Mouse (Mus musculus) forebrain, postnatal 0 days (tissue): ENCODE data around the gene Xndc1. TPM values are rescaled to one million over a fixed set of nuclear protein-coding genes. Genes with fewer than 3 reads are reported as not detected.

ENCODE experiments used
- ATAC-seq: fragments of 200-750 bp; cut with Nextera tagmentation; 2 replicates; pipeline ENCODE4 v1.8.0; 2017; ENCODE audit warnings: mild to moderate bottlenecking, moderate library complexity
- DNase-seq: peaks from one replicate; pipeline ENCODE4 v3.0.0-alpha.2; 2015
- H3K27ac ChIP-seq: fragments of 300-500 bp; sonication (generic); 2 replicates; pipeline ENCODE4 v1.5.1; 2014; ENCODE audit warnings: low read depth, mild to moderate bottlenecking, antibody characterized with exemption, low read length, moderate library complexity, mixed read lengths
- H3K27me3 ChIP-seq: fragments of 300-500 bp; sonication (generic); 2 replicates; pipeline ENCODE4 v1.6.1; 2014; ENCODE audit warnings: mild to moderate bottlenecking, low read length, mixed read lengths; ENCODE audit not compliant: insufficient read depth
- H3K36me3 ChIP-seq: fragments of 300-500 bp; sonication (generic); 2 replicates; pipeline ENCODE4 v1.6.1; 2014; ENCODE audit warnings: mild to moderate bottlenecking, moderate library complexity; ENCODE audit not compliant: insufficient read depth
- H3K4me1 ChIP-seq: fragments of 300-500 bp; sonication (generic); 2 replicates; pipeline ENCODE4 v1.6.1; 2014; ENCODE audit warnings: antibody characterized with exemption; ENCODE audit not compliant: insufficient read depth
- H3K4me2 ChIP-seq: fragments of 300-500 bp; sonication (generic); 2 replicates; pipeline ENCODE4 v1.6.1; 2014; ENCODE audit warnings: low read depth, mild to moderate bottlenecking, moderate library complexity
- H3K4me3 ChIP-seq: fragments of 300-500 bp; sonication (generic); 2 replicates; pipeline ENCODE4 v1.5.1; 2014; ENCODE audit warnings: low read depth, low read length, mixed read lengths
- H3K9ac ChIP-seq: fragments of 300-500 bp; sonication (generic); 2 replicates; pipeline ENCODE4 v1.6.1; 2014; ENCODE audit warnings: mild to moderate bottlenecking
- H3K9me3 ChIP-seq: fragments of 300-500 bp; sonication (generic); 2 replicates; pipeline ENCODE4 v1.6.1; 2016; ENCODE audit warnings: low read length
- CTCF ChIP-seq: sonication (generic); IDR thresholded peaks from 2 replicates; pipeline ENCODE4 v1.5.1; 2016; ENCODE audit warnings: antibody characterized with exemption, control low read depth, low read depth
- WGBS: fragments of 180-500 bp; shearing (Covaris S2); extraction: QIAGEN DNeasy Blood & Tissue Kit; methylation state at CpG from one replicate; pipeline ENCODE4 v1.1.7; 2014; 5-methylcytosine and 5-hydroxymethylcytosine counted together
- polyA plus RNA-seq: library from polyadenylated mRNA; unstranded; fragments of >200 nt; fragmentation: Nextera tagmentation; extraction: Ambion mirVana; gene quantifications from 2 replicates; pipeline ENCODE4 v1.2.1, GENCODE M21; 2015
- total RNA-seq: library from RNA; depleted of rRNA; stranded (reverse); fragments of >200 nt; gene quantifications from 2 replicates; pipeline ENCODE4 v1.2.3, GENCODE M21; 2014; rRNA removed

Xndc1 gene
- total and polyA plus RNA-seq, 2 experiments from 2014 or later: 14.6 to 32.7 TPM

DNA sequence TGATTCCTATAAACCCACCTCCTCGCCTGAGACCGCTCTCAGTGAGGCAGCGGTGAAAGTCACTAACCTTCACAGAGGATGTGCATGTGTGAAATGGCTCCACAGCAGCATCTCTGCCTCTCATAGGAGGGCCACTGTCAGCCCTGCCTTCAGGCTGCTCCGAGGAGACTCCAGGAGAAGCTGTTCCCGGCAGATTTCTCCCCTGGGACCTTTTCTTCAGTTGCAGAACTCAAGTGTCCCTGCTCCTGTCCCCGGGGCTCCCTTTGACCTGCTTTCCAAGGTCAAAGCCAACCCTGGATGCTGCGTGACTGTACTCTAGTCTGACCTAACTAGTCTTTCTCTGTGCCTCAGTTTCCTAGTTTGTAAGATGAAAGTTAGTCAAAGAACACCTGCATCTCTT lies 43.9 kb downstream of the Xndc1 start, which contains the start of gene Art5:
TSS of gene Art5 (minus strand) at position 319 of the 400 bp plus-strand sequence.
- Histone ChIP-seq H3K27ac (no peak within 1 kb of the TSS), H3K4me2 (no peak within 1 kb of the TSS), H3K9me3 (no peaks in the 10 kb centered on the region), H3K27me3 (no peaks in the 10 kb centered on the region), H3K36me3 (no peaks in the 10 kb centered on the region), H3K9ac (no peak within 1 kb of the TSS), H3K4me3 (no peak within 1 kb of the TSS), H3K4me1 (no peaks in the 10 kb centered on the region)
- ATAC-seq (no peak), DNase-seq (no peak)
- TF ChIP-seq CTCF: no peak
- 79% methylated on average over 7 of the region's 7 CpGs for WGBS

GRCm38 (mm10) chr7:102109746-102110145 lies 44.4 kb downstream of the Xndc1 start:
- Histone ChIP-seq H3K9me3 (no peaks in the 10 kb centered on the region), H3K9ac (no peak overlapping the region), H3K4me1 (no peaks in the 10 kb centered on the region), H3K27me3 (no peaks in the 10 kb centered on the region), H3K36me3 (no peaks in the 10 kb centered on the region), H3K4me3 (no peak overlapping the region), H3K4me2 (no peak overlapping the region), H3K27ac (no peak overlapping the region)
- DNase-seq (no peak), ATAC-seq (no peak)
- 87% methylated on average over 4 of the region's 4 CpGs for WGBS
- no peak for TF ChIP-seq CTCF

DNA sequence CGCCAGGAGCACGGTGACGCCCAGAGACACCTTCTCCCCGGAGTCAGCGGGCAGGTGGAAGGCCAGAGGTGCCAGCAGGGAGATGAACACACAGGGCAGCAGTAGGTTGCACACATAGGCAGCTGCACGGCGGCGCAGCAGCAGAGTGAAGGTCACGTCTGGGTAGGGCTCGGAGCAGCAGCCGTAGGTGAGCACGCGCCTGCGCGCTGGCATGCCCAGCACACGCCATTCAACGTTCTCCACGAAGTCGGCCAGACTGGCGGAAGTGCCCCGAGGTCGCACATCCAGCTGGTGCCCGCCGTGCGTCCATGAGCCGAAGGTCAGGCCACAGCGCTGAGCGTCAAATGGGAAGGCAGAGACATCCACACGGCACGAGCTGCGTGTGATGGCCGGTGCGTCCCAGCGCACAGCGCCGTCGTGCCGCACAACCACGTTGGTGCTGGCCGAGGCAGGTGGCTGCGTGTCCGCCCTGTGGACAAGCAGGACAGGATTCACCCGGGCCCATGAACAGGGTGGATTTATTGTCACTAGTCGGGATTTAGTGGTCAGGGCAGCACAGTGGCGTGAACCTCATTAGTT lies 47.9 kb downstream of the Xndc1 start:
- Histone ChIP-seq H3K4me3 (no peak overlapping the region), H3K36me3 (0 out of 2 replicates have a peak, but pooled peaks cover under 1% of the 10 kb centered on the region), H3K4me2 (no peak overlapping the region), H3K9ac (no peak overlapping the region), H3K9me3 (no peaks in the 10 kb centered on the region), H3K27me3 (no peaks in the 10 kb centered on the region), H3K4me1 (no peaks in the 10 kb centered on the region), H3K27ac (no peak overlapping the region)
- no peak for TF ChIP-seq CTCF
- ATAC-seq (no peak), DNase-seq (no peak)
- 89% methylated on average over 45 of the region's 45 CpGs for WGBS

DNA sequence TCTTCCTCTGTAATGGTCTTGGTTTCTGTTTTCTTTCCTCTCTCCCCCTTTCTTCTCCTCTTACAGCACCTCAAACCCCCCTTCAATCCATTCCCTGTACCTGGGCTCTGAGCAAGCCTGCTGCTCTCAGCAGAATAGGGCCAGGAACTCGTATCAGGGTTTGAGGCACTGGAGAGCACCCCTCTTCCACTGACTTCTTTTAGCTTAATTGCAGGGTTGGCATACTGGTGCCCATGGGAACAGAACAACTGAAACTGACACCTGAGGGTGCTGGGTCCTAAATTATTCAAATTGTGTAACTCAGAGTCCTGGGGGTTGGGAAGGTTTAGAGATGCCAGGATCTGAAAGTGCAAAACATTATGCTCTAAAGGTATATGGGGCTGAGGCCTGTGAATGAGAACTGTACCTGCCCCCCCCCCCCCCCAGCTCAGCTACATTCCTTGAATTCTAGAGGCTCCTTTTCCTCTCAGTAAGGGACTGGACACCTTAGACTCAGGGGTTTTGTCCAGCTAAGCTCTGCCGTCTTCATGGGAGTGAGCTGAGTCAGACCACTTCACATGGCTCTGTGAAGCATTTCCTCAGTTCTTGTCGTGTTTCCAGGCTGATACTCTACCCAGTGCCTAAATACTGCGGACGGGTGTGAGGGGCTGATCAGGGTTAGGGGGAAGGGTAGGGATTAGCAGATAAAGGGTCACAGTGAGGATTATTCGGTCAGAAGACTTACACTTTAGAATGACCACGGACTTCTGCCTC lies 51.4 kb downstream of the Xndc1 start, which contains the start of gene Chrna10:
TSS of gene Chrna10 (minus strand) at position 250 of the 753 bp plus-strand sequence.
- WGBS: 46% methylated on average over 7 of the region's 7 CpGs
- no peak for DNase-seq
- Histone ChIP-seq H3K4me3 (no peak within 1 kb of the TSS), H3K27me3 (no peaks in the 10 kb centered on the region), H3K36me3 (peaks cover 34% of the 10 kb centered on the region), H3K27ac (no peak within 1 kb of the TSS), H3K9me3 (no peaks in the 10 kb centered on the region), H3K9ac (no peak within 1 kb of the TSS), H3K4me1 (no peaks in the 10 kb centered on the region), H3K4me2 (no peak within 1 kb of the TSS)
- ATAC-seq: no peak
- TF ChIP-seq CTCF: no peak

- Histone ChIP-seq H3K4me2 (no peak overlapping the region), H3K36me3 (peaks cover 40% of the 10 kb centered on the region), H3K27ac (no peak overlapping the region), H3K4me3 (no peak overlapping the region), H3K27me3 (no peaks in the 10 kb centered on the region), H3K9me3 (no peaks in the 10 kb centered on the region), H3K4me1 (no peaks in the 10 kb centered on the region), H3K9ac (no peak overlapping the region)
- no peak for TF ChIP-seq CTCF
- ATAC-seq: no peak
- DNase-seq: no peak
- 74% methylated on average over 6 of the region's 6 CpGs for WGBS
Measured at GRCm38 (mm10) chr7:102117382-102117781, 52.1 kb downstream of the Xndc1 start.

DNA sequence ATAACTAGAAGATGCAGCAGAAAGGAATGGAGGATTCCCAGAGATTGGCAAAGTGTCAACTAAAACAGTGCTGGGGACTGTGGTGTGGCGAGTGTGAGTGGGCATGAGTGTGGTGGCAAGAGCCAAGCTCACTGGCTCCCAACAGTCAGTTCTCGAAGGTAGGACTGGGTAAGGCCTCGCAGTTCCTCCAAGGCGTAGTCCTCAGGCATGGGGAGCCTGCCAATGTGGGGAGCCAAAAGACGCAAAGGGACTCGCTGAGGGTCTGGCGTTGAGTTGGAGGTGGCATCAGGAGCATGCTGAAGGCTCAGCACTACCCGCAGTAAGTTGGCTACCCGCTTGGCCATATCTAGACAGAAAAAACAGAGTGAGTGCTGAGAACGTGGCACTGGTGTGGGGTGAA lies 55.0 kb downstream of the Xndc1 start:
- Histone ChIP-seq H3K36me3 (peaks cover 70% of the 10 kb centered on the region), H3K9me3 (no peaks in the 10 kb centered on the region), H3K4me1 (no peaks in the 10 kb centered on the region), H3K4me2 (no peak overlapping the region), H3K27ac (no peak overlapping the region), H3K9ac (no peak overlapping the region), H3K27me3 (no peaks in the 10 kb centered on the region), H3K4me3 (no peak overlapping the region)
- DNase-seq (no peak), ATAC-seq (no peak)
- TF ChIP-seq CTCF: no peak
- WGBS: 92% methylated on average over 10 of the region's 10 CpGs

DNA sequence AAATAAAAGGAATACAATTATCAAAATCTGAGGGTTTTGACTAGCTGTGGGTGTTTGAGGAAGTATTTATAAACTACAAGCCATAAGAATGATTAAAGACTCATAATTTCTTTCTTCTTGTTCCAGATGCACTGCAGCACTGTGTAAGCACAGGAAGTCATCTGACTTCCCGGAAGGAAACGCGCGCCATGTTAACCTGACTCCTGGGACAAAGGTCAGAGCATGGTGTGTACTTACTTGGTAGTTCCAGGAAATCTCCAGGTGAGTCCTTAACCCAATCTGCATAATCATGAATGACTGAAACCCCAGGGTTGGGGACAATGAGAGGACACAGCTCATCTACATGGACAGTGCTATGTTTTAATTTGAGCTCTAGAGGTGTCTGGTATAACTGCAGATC lies 67.1 kb downstream of the Xndc1 start:
- H3K9me3 ChIP-seq: no peaks in the 10 kb centered on the region
- TF ChIP-seq CTCF: no peak
- H3K9ac ChIP-seq: no peak overlapping the region
- no peak for ATAC-seq
- H3K4me3 ChIP-seq: no peak overlapping the region
- no peaks in the 10 kb centered on the region for H3K4me1 ChIP-seq
- no peaks in the 10 kb centered on the region for H3K27me3 ChIP-seq
- no peak for DNase-seq
- no peak overlapping the region for H3K4me2 ChIP-seq
- WGBS: 94% methylated on average over 4 of the region's 4 CpGs
- H3K27ac ChIP-seq: no peak overlapping the region
- peaks cover 60% of the 10 kb centered on the region for H3K36me3 ChIP-seq

Other genes with a start within 250 kb of the Xndc1 start
- not detected in 2 replicates for gene Phox2a, start 247.2 kb upstream of the Xndc1 start, total RNA-seq
- gene Phox2a, start 247.2 kb upstream of the Xndc1 start, polyA plus RNA-seq: not detected in 2 replicates
- 14.7 and 15.4 TPM in 2 replicates for gene Inppl1, start 227.3 kb upstream of the Xndc1 start, total RNA-seq
- gene Inppl1, start 227.3 kb upstream of the Xndc1 start, polyA plus RNA-seq: 6.6 and 9.6 TPM in 2 replicates
- 3.4 and 3.8 TPM in 2 replicates for gene Folr2, start 208.3 kb upstream of the Xndc1 start, total RNA-seq
- 2.5 and 3.0 TPM in 2 replicates for gene Folr2, start 208.3 kb upstream of the Xndc1 start, polyA plus RNA-seq
- 47.0 and 64.2 TPM in 2 replicates for gene Anapc15, start 201.8 kb upstream of the Xndc1 start, total RNA-seq
- 68.8 and 73.3 TPM in 2 replicates for gene Anapc15, start 201.8 kb upstream of the Xndc1 start, polyA plus RNA-seq
- gene Folr1, start 194.7 kb upstream of the Xndc1 start, total RNA-seq: 7.0 and 10.5 TPM in 2 replicates
- 38.5 and 49.6 TPM in 2 replicates for gene Folr1, start 194.7 kb upstream of the Xndc1 start, polyA plus RNA-seq
- gene Lamtor1, start 159.6 kb upstream of the Xndc1 start, total RNA-seq: 96.3 and 105 TPM in 2 replicates
- gene Lamtor1, start 159.6 kb upstream of the Xndc1 start, polyA plus RNA-seq: 176 and 205 TPM in 2 replicates
- gene Tomt, start 159.2 kb upstream of the Xndc1 start, total RNA-seq: not detected in 2 replicates
- gene Tomt, start 159.2 kb upstream of the Xndc1 start, polyA plus RNA-seq: 0.27 and 0.34 TPM in 2 replicates
- 4.8 and 5.4 TPM in 2 replicates for gene Lrrc51, start 131.6 kb upstream of the Xndc1 start, total RNA-seq
- 9.1 and 10.6 TPM in 2 replicates for gene Lrrc51, start 131.6 kb upstream of the Xndc1 start, polyA plus RNA-seq
- 58.3 and 74.2 TPM in 2 replicates for gene Numa1, start 131.4 kb upstream of the Xndc1 start, total RNA-seq
- gene Numa1, start 131.4 kb upstream of the Xndc1 start, polyA plus RNA-seq: 18.1 and 24.3 TPM in 2 replicates
- gene Il18bp, start 46.8 kb upstream of the Xndc1 start, total RNA-seq: 9.5 and 11.2 TPM in 2 replicates
- 1.7 and 2.8 TPM in 2 replicates for gene Il18bp, start 46.8 kb upstream of the Xndc1 start, polyA plus RNA-seq
- gene Rnf121, start within 50 bp of the Xndc1 start, total RNA-seq: 28.8 and 34.2 TPM in 2 replicates
- 19.9 and 23.4 TPM in 2 replicates for gene Rnf121, start within 50 bp of the Xndc1 start, polyA plus RNA-seq
- gene Xntrpc, start 202 bp downstream of the Xndc1 start, total RNA-seq: 1.3 and 2.5 TPM in 2 replicates
- 0.42 and 0.58 TPM in 2 replicates for gene Xntrpc, start 202 bp downstream of the Xndc1 start, polyA plus RNA-seq
- gene Trpc2, start 17.6 kb downstream of the Xndc1 start, total RNA-seq: 0.23 and 1.1 TPM in 2 replicates
- gene Trpc2, start 17.6 kb downstream of the Xndc1 start, polyA plus RNA-seq: not detected in 2 replicates
- 0.15 TPM in 1 of 2 replicates, not detected in the other for gene Art1, start 36.2 kb downstream of the Xndc1 start, total RNA-seq
- gene Art1, start 36.2 kb downstream of the Xndc1 start, polyA plus RNA-seq: 0.15 and 0.39 TPM in 2 replicates
- gene Art5, start 44.0 kb downstream of the Xndc1 start, total RNA-seq: 0.23 and 0.29 TPM in 2 replicates
- gene Art5, start 44.0 kb downstream of the Xndc1 start, polyA plus RNA-seq: 0.22 and 0.50 TPM in 2 replicates
- 0.23 and 0.62 TPM in 2 replicates for gene Chrna10, start 51.3 kb downstream of the Xndc1 start, total RNA-seq
- gene Chrna10, start 51.3 kb downstream of the Xndc1 start, polyA plus RNA-seq: 0.16 TPM in 1 of 2 replicates, not detected in the other
- 30.7 and 40.9 TPM in 2 replicates for gene Nup98, start 144.7 kb downstream of the Xndc1 start, total RNA-seq
- gene Nup98, start 144.7 kb downstream of the Xndc1 start, polyA plus RNA-seq: 6.2 and 9.5 TPM in 2 replicates
- gene Pgap2, start 144.7 kb downstream of the Xndc1 start, total RNA-seq: 35.9 and 38.2 TPM in 2 replicates
- gene Pgap2, start 144.7 kb downstream of the Xndc1 start, polyA plus RNA-seq: 41.8 and 50.8 TPM in 2 replicates
- gene Rhog, start 190.5 kb downstream of the Xndc1 start, total RNA-seq: 5.7 and 7.0 TPM in 2 replicates
- gene Rhog, start 190.5 kb downstream of the Xndc1 start, polyA plus RNA-seq: 14.4 and 15.5 TPM in 2 replicates
- 21.2 and 30.5 TPM in 2 replicates for gene Stim1, start 202.3 kb downstream of the Xndc1 start, total RNA-seq
- 12.1 and 15.5 TPM in 2 replicates for gene Stim1, start 202.3 kb downstream of the Xndc1 start, polyA plus RNA-seq